Mouse (Mus musculus) liver, adult 2 months (tissue): ENCODE results near the gene Gja4.

Experiments
- CTCF ChIP-seq: fragments of 200-500 bp; IDR thresholded peaks from 2 replicates; pipeline ENCODE4 v1.5.1; 2011; ENCODE audit warnings: low read depth, low read length, control low read depth
- POLR2A ChIP-seq: fragments of 200-500 bp; IDR thresholded peaks from 2 replicates; pipeline ENCODE4 v1.6.1; 2011; ENCODE audit warnings: low read length, control low read depth; ENCODE audit not compliant: insufficient read depth; ENCODE audit errors: extremely low read depth

DNA sequence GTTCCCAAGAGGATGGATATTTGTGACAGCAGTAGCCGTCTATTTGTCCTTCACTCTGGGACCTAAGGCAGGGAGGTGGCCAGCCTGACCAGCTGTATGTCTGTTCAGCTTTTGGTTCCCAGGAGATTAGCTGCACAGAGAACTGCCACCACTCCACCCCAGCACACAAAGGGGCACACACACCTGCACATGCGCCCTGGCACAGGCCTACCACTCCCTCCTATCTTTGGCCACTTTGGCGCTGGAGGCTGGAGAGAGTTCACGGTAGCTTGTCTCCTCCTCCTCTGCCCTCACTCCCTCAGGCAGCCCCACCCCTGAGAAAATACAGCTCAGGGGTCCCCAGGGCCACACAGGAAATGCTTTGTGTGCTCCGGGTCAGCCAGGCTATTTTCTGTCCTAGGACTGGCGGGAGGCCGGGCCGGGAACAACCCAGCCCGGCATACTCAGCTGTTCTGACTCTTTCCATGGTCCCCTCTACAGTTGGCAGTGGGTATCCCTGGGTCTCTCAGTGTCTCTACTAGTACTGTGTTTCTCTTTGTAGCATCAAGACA, 35.3 kb downstream of the Gja4 start:
- TF ChIP-seq POLR2A: no peak
- TF ChIP-seq CTCF: no peak
